Mouse (Mus musculus) left cerebral cortex, postnatal 36 days (tissue): ENCODE data around the gene Gtf2h4. TPM values are rescaled to one million over a fixed set of nuclear protein-coding genes. Genes with fewer than 3 reads are reported as not detected.

Experiments
- DNase-seq, 2 experiments: peaks; one replicate each; pipeline ENCODE4 v3.0.0; 2021 to 2022; ENCODE audit warnings: low spot score in 2 of 2, mixed read lengths in 1 of 2
- intact Hi-C: fragments of 180-260 bp; cut with DNase I; formaldehyde crosslinking; loops from one replicate; pipeline ENCODE4 v1.15.1; 2025
- total RNA-seq, 2 experiments: library from RNA; stranded (reverse); gene quantifications; 2 replicates each; pipeline ENCODE4 v1.2.3; 2021

The Gtf2h4 gene
- total RNA-seq, result 10 to 100 TPM; 26.8 to 29.9 TPM

- DNase-seq, result peak; percentile 81 to 87
- intact Hi-C loops, result no loop called here
Observed at GRCm38 (mm10) chr17:35673416-35674035, at the start of gene Gtf2h4. Gtf2h4 (minus strand) TSS chr17:35673739.

- intact Hi-C loops, result no loop called here
- DNase-seq, result no peak
Observed at GRCm38 (mm10) chr17:35721676-35722075, 48.1 kb upstream of the Gtf2h4 start.

GRCm38 (mm10) chr17:35720340-35720727, 46.8 kb upstream of the Gtf2h4 start:
- DNase-seq, result peak; percentile 51 to 52
- intact Hi-C loops, result no loop called here

- DNase-seq, result no peak
- intact Hi-C loops, result no loop called here
Observed at GRCm38 (mm10) chr17:35719616-35720339, 46.2 kb upstream of the Gtf2h4 start.

GRCm38 (mm10) chr17:35717080-35717479, 43.5 kb upstream of the Gtf2h4 start:
- no peak for DNase-seq
- intact Hi-C loops, result no loop called here

GRCm38 (mm10) chr17:35716114-35716513, 42.6 kb upstream of the Gtf2h4 start:
- no peak for DNase-seq

GRCm38 (mm10) chr17:35710705-35711347, 37.3 kb upstream of the Gtf2h4 start:
- no peak for DNase-seq

More at GRCm38 (mm10) chr17:35716114-35716513, 42.6 kb upstream of the Gtf2h4 start:
- intact Hi-C loops, result no loop called here

GRCm38 (mm10) chr17:35708611-35709010, 35.1 kb upstream of the Gtf2h4 start:
- DNase-seq, result no peak
- intact Hi-C loops, result no loop called here

More at GRCm38 (mm10) chr17:35710705-35711347, 37.3 kb upstream of the Gtf2h4 start:
- intact Hi-C loops, result no loop called here

GRCm38 (mm10) chr17:35707929-35708328, 34.4 kb upstream of the Gtf2h4 start:
- no peak for DNase-seq
- intact Hi-C loops, result no loop called here

DNA sequence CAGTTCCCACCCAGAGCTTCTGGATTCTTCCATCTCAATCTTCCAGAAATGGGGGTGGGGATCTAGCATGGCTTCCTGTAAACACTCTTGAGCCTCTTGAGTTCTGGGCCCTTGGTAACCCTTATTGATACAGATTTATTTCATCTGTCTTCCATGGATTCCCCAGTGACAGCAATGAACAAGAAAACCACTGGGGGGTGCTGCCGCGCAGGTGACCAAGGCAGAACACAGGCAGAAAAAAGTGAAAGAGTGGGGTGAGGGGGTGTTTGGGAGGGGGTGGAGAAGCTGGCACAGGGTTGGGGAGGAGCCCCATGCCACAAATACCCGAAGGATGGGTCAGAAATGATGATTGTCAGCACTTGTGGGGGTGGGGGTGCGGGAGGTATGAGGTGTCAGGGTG, 32.3 kb upstream of the Gtf2h4 start:
- intact Hi-C loops, result no loop called here
- DNase-seq, result no peak

- intact Hi-C loops, result no loop called here
- DNase-seq, result no peak
Observed at GRCm38 (mm10) chr17:35704621-35705464, 31.3 kb upstream of the Gtf2h4 start, which contains the start of gene Ddr1. Ddr1 (minus strand) TSS chr17:35704621.

DNA sequence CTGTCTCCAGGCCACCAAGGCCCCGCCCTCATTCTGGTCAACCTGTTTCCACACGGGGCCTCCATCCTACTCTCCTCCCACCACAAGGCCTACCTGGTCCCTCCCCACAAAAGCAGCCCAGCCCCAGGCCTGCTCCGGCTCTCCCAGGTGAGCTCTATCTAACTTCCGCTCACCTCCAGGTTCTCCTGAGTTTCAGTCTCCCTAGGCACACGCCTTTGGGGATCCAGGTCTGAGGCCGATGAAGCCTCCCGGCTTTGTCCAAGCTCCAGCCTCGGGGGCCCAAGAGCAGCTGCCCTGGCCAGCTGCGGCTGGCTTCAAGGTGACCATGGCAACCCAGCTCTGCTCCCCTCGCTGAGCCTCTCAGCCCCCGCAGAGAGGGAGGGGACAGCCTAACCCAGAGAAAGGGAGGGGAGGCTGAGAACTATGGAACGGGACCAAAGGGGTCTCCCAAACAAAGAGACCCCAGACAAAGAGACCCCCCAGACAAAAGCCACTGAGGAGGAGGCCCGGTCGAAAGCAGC, 30.3 kb upstream of the Gtf2h4 start:
- DNase-seq, result no peak
- intact Hi-C loops, result no loop called here

- no peak for DNase-seq
- intact Hi-C loops, result no loop called here
Observed at GRCm38 (mm10) chr17:35703065-35703464, 29.5 kb upstream of the Gtf2h4 start.

DNA sequence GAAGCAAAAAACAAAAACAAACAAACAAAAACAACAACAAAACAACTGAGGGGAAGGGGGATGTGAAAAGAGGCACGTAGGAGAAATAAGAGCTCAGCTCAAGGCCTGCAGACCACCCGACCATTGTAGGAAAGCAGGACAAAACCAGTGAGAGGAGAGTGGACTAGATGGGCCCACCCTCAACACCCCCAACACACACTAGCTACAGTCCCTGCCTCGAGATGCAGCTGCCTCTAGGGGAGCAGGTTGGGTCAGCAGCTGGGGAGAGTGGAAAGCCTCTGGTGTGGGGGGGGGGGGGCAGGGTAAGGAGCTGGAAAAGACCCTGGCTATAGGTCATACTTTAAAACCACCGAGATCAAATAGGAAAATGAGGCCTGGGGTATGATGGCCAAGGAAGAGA, 29.1 kb upstream of the Gtf2h4 start:
- DNase-seq, result no peak
- intact Hi-C loops, result no loop called here

DNA sequence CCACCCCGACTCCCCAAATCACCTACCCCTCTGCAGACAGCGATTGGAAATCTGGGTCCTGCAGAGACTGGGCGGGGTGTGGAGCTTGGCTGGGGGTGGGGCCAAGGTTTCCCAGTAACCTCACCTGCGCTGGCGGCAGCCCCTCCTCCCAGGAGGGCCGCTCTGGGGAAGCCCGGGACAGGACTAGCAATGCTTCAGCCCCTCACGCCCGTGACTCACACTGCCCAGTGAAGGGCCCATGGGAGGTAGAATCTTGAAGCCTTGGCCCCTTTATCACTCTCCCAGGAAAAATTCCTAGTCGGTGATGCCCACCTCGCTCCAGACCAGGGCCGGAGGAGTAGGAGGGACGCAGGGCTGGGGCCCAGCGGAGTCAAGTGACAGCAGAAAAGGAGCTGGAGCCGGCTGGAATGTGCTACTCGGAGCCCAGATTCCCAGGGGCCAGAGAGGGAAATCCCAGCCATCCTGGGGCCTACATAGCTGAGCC, 28.5 kb upstream of the Gtf2h4 start:
- no peak for DNase-seq
- intact Hi-C loops, result no loop called here

DNA sequence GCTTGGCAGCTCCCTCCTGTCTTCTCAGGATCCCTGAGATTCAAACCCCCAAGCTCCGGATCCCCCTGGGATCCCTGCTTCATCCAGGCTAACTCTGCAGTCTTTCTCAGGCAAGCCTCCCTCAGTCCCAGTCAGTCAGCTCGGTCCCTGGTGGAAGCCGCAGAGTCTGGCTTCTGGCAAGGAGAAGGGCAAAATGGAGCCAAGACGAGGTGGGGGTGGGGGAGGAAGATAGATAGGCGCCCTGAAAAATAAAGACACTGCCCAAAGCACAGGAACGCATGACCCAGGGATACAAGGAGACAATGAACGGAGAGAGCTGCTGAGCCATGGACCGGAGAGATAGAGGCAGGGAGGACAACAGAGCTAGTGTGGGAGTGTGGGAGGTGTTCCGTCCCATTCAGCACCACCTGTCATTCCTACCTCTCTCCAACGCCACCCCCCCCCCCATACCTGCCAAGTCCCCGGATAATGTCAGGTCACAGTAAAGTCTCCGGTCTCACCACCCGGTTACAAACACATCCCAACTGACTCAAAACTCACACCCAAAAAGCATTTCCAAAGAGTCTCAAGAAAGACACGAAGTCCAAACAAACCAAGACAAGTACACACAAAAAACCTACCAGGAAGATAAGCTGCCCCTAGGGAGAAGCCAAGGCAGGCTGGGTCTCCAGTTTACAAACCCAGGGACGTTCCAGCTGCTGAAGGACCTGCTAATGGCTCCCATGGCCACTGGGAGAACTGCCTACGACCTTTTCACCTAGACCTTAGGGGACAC, 27.9 kb upstream of the Gtf2h4 start:
- no peak for DNase-seq
- intact Hi-C loops, result no loop called here

- intact Hi-C loops, result no loop called here
- DNase-seq, result peak; percentile 81 to 88
Observed at GRCm38 (mm10) chr17:35700371-35700961, 26.9 kb upstream of the Gtf2h4 start.

DNA sequence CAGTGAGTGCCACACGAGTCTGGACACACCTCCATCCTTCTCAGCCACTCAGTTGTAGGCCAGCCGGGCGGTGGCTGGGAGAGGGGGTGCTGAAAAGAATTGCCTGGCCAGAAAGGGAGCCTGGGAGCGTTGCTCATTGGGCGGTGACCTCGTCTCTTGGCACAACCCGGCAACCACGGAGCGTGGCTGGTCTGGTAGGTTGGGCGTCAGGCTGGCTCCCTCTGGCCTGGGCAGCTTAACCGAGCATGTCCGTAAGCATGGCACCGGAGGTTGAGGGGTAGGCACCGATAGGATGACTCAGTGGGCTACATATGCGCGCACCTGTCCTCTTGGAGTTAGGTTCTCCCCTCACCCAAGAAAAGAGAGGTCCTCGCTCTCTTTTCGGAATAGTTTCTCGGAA, 26.4 kb upstream of the Gtf2h4 start:
- DNase-seq, result peak; percentile 66 to 73
- intact Hi-C loops, result no loop called here
